Mouse (Mus musculus): ENCODE data around the gene Hba-x. TPM values are rescaled to one million over a fixed set of nuclear protein-coding genes. Genes with fewer than 3 reads are reported as not detected.

Hba-x gene
- not detected for total RNA-seq (2021)

- intact Hi-C loops (cut with DNase I): no loop called here
Observed at GRCm38 (mm10) chr11:32276347-32276746, at the start of gene Hba-x. Hba-x (plus strand) TSS chr11:32276400.

GRCm38 (mm10) chr11:32227041-32227440 is 49.2 kb upstream of the Hba-x start:
- no peak for DNase-seq (ENCODE audit: low spot score)
- intact Hi-C loops (cut with DNase I): no loop called here

More at GRCm38 (mm10) chr11:32276347-32276746, at the start of gene Hba-x:
- DNase-seq (ENCODE audit: low spot score): no peak

- intact Hi-C loops (cut with DNase I): no loop called here
Observed at GRCm38 (mm10) chr11:32227555-32227954, 48.6 kb upstream of the Hba-x start.

GRCm38 (mm10) chr11:32228292-32228845 is 47.8 kb upstream of the Hba-x start:
- DNase-seq (ENCODE audit: low spot score): no peak
- intact Hi-C loops (cut with DNase I): no loop called here

More at GRCm38 (mm10) chr11:32227555-32227954, 48.6 kb upstream of the Hba-x start:
- no peak for DNase-seq (ENCODE audit: low spot score)

GRCm38 (mm10) chr11:32230220-32230619 is 46.0 kb upstream of the Hba-x start:
- intact Hi-C loops (cut with DNase I): no loop called here
- no peak for DNase-seq (ENCODE audit: low spot score)

GRCm38 (mm10) chr11:32231125-32231524 is 45.1 kb upstream of the Hba-x start:
- DNase-seq (ENCODE audit: low spot score): no peak
- intact Hi-C loops (cut with DNase I): no loop called here

GRCm38 (mm10) chr11:32232848-32233247 is 43.4 kb upstream of the Hba-x start:
- intact Hi-C loops (cut with DNase I): no loop called here

GRCm38 (mm10) chr11:32233895-32234294 is 42.3 kb upstream of the Hba-x start:
- no peak for DNase-seq (ENCODE audit: low spot score)
- intact Hi-C loops (cut with DNase I): no loop called here

More at GRCm38 (mm10) chr11:32232848-32233247, 43.4 kb upstream of the Hba-x start:
- no peak for DNase-seq (ENCODE audit: low spot score)

- intact Hi-C loops (cut with DNase I): no loop called here
- DNase-seq (ENCODE audit: low spot score): no peak
Observed at GRCm38 (mm10) chr11:32234816-32235485, 41.2 kb upstream of the Hba-x start.

- intact Hi-C loops (cut with DNase I): no loop called here
- DNase-seq (ENCODE audit: low spot score): peak; percentile 55
Observed at GRCm38 (mm10) chr11:32235646-32236045, 40.6 kb upstream of the Hba-x start.

- intact Hi-C loops (cut with DNase I): no loop called here
Observed at GRCm38 (mm10) chr11:32236132-32236531, 40.1 kb upstream of the Hba-x start.

GRCm38 (mm10) chr11:32236712-32237410 is 39.3 kb upstream of the Hba-x start:
- intact Hi-C loops (cut with DNase I): no loop called here
- DNase-seq (ENCODE audit: low spot score): no peak

More at GRCm38 (mm10) chr11:32236132-32236531, 40.1 kb upstream of the Hba-x start:
- no peak for DNase-seq (ENCODE audit: low spot score)

- DNase-seq (ENCODE audit: low spot score): no peak
- intact Hi-C loops (cut with DNase I): no loop called here
Observed at GRCm38 (mm10) chr11:32237411-32237795, 38.8 kb upstream of the Hba-x start.

- DNase-seq (ENCODE audit: low spot score): no peak
- intact Hi-C loops (cut with DNase I): loop anchor here (1.0 kb wide), 2 partner anchors 21 to 56 kb away; no protein-coding TSS in a partner anchor
Observed at GRCm38 (mm10) chr11:32238093-32238860, 37.9 kb upstream of the Hba-x start.

GRCm38 (mm10) chr11:32241391-32241790 is 34.8 kb upstream of the Hba-x start:
- intact Hi-C loops (cut with DNase I): loop anchor here (5.0 kb wide), 1 partner anchor 34 kb away; the partner anchor contains the start of gene Snrnp25
- no peak for DNase-seq (ENCODE audit: low spot score)

GRCm38 (mm10) chr11:32242209-32242608 is 34.0 kb upstream of the Hba-x start:
- DNase-seq (ENCODE audit: low spot score): no peak
- intact Hi-C loops (cut with DNase I): loop anchor here (5.0 kb wide), 1 partner anchor 35 kb away; the partner anchor contains the start of gene Snrnp25

- intact Hi-C loops (cut with DNase I): loop anchor here (5.0 kb wide), 1 partner anchor 36 kb away; the partner anchor contains the start of gene Snrnp25
- no peak for DNase-seq (ENCODE audit: low spot score)
Observed at GRCm38 (mm10) chr11:32243205-32243955, 32.8 kb upstream of the Hba-x start.

GRCm38 (mm10) chr11:32244064-32244463 is 32.1 kb upstream of the Hba-x start:
- intact Hi-C loops (cut with DNase I): loop anchor here (5.0 kb wide), 1 partner anchor 37 kb away; the partner anchor contains the start of gene Snrnp25
- no peak for DNase-seq (ENCODE audit: low spot score)

GRCm38 (mm10) chr11:32244617-32245016 is 31.6 kb upstream of the Hba-x start:
- intact Hi-C loops (cut with DNase I): loop anchor here (5.0 kb wide), 1 partner anchor 37 kb away; the partner anchor contains the start of gene Snrnp25
- no peak for DNase-seq (ENCODE audit: low spot score)
